Mouse (Mus musculus) kidney, adult 9 months (tissue): Measurements from ENCODE around the gene Ska3.
"Not testable (repeated sequence)": the region's sequence is repeated elsewhere in the genome, so short reads cannot be mapped to it uniquely, and the experiment has no call there.

Source experiments
- DNase-seq: peaks from one replicate; pipeline ENCODE4 v3.0.0; 2022

The Ska3 gene

GRCm38 (mm10) chr14:57825788-57826751 lies at the start of gene Ska3, which contains the start of gene Mrpl57:
Ska3 (minus strand) TSS chr14:57826185.
Mrpl57 (plus strand) TSS chr14:57826234.
- peak; percentile 92 for DNase-seq

- DNase-seq: no peak
Measured at GRCm38 (mm10) chr14:57866676-57867276, 40.8 kb upstream of the Ska3 start.

GRCm38 (mm10) chr14:57865256-57865655 lies 39.3 kb upstream of the Ska3 start:
- no peak for DNase-seq

- DNase-seq: no peak
Measured at GRCm38 (mm10) chr14:57863129-57863528, 37.1 kb upstream of the Ska3 start.

- no peak for DNase-seq
Measured at GRCm38 (mm10) chr14:57861987-57862412, 36.0 kb upstream of the Ska3 start.

- DNase-seq: peak; percentile 9
Measured at GRCm38 (mm10) chr14:57859520-57859919, 33.5 kb upstream of the Ska3 start.

GRCm38 (mm10) chr14:57858601-57859000 lies 32.6 kb upstream of the Ska3 start:
- DNase-seq: no peak

- DNase-seq: not testable (repeated sequence)
Measured at GRCm38 (mm10) chr14:57856037-57856436, 30.1 kb upstream of the Ska3 start.

GRCm38 (mm10) chr14:57852961-57853360 lies 27.0 kb upstream of the Ska3 start:
- DNase-seq: no peak

- no peak for DNase-seq
Measured at GRCm38 (mm10) chr14:57850330-57850729, 24.3 kb upstream of the Ska3 start.

- DNase-seq: no peak
Measured at GRCm38 (mm10) chr14:57848646-57849045, 22.7 kb upstream of the Ska3 start.

- DNase-seq: not testable (repeated sequence)
Measured at GRCm38 (mm10) chr14:57848061-57848460, 22.1 kb upstream of the Ska3 start.

- DNase-seq: no peak
Measured at GRCm38 (mm10) chr14:57844535-57844934, 18.6 kb upstream of the Ska3 start.

- DNase-seq: no peak
Measured at GRCm38 (mm10) chr14:57835157-57835556, 9.2 kb upstream of the Ska3 start.

GRCm38 (mm10) chr14:57833526-57833925 lies 7.5 kb upstream of the Ska3 start:
- no peak for DNase-seq

GRCm38 (mm10) chr14:57827284-57827683 lies 1.3 kb upstream of the Ska3 start:
- no peak for DNase-seq

- no peak for DNase-seq
Measured at GRCm38 (mm10) chr14:57820839-57821238, 5.1 kb downstream of the Ska3 start.

- no peak for DNase-seq
Measured at GRCm38 (mm10) chr14:57811844-57812243, 14.1 kb downstream of the Ska3 start.

GRCm38 (mm10) chr14:57810886-57811285 lies 15.1 kb downstream of the Ska3 start:
- no peak for DNase-seq

GRCm38 (mm10) chr14:57808558-57808957 lies 17.4 kb downstream of the Ska3 start:
- DNase-seq: no peak

- no peak for DNase-seq
Measured at GRCm38 (mm10) chr14:57803731-57804130, 22.3 kb downstream of the Ska3 start.

GRCm38 (mm10) chr14:57797991-57798931 lies 27.7 kb downstream of the Ska3 start, which contains the start of gene Sap18:
Sap18 (plus strand) TSS chr14:57798180.
- peak; percentile 99 for DNase-seq

GRCm38 (mm10) chr14:57797551-57797950 lies 28.4 kb downstream of the Ska3 start:
- no peak for DNase-seq
